Mouse (Mus musculus) urinary bladder, postnatal 0 days (tissue): Measurements from ENCODE around the gene Lrrc74a. TPM values are rescaled to one million over a fixed set of nuclear protein-coding genes. Genes with fewer than 3 reads are reported as not detected.

Source experiments
- polyA plus RNA-seq: library from polyadenylated mRNA; unstranded; fragments of >200 nt; fragmentation: Nextera tagmentation; extraction: Ambion mirVana; gene quantifications from 2 replicates; pipeline ENCODE4 v1.2.1, GENCODE M21; 2015

Lrrc74a gene
- polyA plus RNA-seq: not detected in 2 replicates

DNA sequence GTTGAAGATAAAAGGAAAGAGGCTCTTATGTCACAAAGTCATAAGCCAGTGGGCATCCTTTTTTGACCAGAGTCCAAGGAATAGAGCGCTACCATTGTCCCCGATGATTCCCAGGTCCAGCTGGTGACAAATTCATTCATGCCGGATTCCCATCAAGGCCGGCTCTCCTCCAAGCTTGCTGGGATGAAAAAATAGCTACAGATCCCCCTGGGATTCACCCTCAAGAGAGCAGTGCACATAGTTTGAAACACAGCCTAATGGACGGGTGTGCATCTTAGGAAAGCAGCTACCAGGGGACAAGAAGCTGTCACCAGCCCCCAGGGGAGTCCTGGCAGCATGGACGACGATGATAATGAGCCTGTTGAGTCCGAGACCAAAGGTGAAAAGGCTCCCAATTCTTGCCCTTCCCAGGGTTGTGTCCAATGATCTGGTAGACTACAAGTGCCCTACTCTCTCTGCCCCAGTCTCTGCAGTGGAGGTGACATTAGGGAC is at the start of gene Lrrc74a:
Gene Lrrc74a, plus strand, starts transcription at position 51 of the 492 bp plus-strand sequence.

DNA sequence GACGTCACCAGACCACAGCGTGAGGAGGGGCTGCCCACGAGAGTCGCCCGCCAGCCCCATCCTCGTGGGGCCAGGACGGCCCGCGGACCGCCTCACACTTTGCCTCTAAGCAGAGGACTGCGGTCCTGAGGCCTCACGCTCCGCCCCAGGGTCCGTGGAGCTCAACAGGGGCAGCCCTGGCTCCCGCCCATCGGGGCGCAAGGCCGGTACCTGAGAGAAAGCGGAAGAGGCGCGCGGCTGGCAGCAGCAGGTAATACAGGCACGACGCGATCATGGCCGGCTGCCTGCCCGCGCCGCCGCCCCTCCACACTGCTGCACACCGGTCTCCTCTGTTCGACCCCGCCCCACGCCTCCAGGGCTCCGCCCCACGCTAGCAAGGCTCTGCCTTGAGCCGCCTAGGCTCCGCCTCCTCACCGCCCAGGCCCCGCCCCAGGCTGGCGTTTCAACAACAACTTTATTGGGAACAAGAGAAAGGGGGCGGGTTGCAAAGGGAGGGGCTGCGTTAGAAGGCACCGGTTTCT is 8.0 kb upstream of the Lrrc74a start, which contains the start of gene Angel1:
Gene Angel1, minus strand, starts transcription at position 341 of the 521 bp plus-strand sequence.

Other genes starting within 250 kb of the Lrrc74a start
- 4.5 and 4.8 TPM in 2 replicates for gene Vash1, start 55.7 kb upstream of the Lrrc74a start, polyA plus RNA-seq
- gene Angel1, start 7.9 kb upstream of the Lrrc74a start, polyA plus RNA-seq: 3.4 TPM in 2 replicates
- gene Irf2bpl, start 150.4 kb downstream of the Lrrc74a start, polyA plus RNA-seq: 36.8 and 38.6 TPM in 2 replicates
- 16.0 and 17.0 TPM in 2 replicates for gene Cipc, start 212.7 kb downstream of the Lrrc74a start, polyA plus RNA-seq